Mouse (Mus musculus) cerebellum, adult 2 months (tissue): ENCODE data around the gene Nr1h2.

Experiments used
- CTCF ChIP-seq: fragments of 200-500 bp; IDR thresholded peaks from 2 replicates; pipeline ENCODE4 v1.5.1; 2011; ENCODE audit warnings: low read depth, mild to moderate bottlenecking, control low read depth, low read length, moderate library complexity, borderline replicate concordance; ENCODE audit not compliant: insufficient read depth
- POLR2A ChIP-seq: fragments of 200-500 bp; IDR thresholded peaks from 2 replicates; pipeline ENCODE4 v1.6.1; 2011; ENCODE audit warnings: low read length, control low read depth, borderline replicate concordance; ENCODE audit not compliant: insufficient read depth

DNA sequence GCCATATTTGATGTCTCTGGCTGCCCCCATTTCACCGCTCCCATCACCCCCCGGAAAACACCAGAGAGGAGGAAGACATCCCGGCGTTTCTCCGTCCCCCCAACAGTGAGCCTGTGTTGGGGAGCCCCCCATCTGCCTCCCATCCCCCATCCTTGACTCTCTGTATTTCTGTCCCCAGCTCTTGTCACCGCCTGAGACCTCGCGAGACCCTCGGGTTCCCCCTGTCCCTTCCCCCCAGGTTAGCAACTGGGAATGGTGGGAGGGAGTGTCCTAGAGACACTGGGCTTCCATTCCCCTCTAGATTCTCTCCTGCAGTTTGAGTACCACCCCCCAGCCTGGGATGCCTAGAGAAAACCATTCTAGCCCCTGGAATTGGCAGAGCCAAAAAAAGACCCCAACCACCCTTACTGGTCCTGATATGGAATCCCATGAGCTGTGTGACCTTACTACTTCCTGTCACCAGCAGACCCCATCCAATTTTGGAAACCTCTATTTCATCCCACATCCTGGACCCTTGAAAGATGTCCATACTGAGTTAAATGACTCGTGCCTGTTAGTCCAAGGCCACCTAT is 47.0 kb upstream of the Nr1h2 start:
- TF ChIP-seq CTCF (no peak), POLR2A (no peak)
